Mouse (Mus musculus): ENCODE measurements around the gene Zfx. TPM values are rescaled to one million over a fixed set of nuclear protein-coding genes. Genes with fewer than 3 reads are reported as not detected.

The Zfx gene
- total RNA-seq (2021): 10 to 100 TPM; 24.9 to 29.0 TPM

GRCm38 (mm10) chrX:94123059-94123839, at the start of gene Zfx:
Gene Zfx, minus strand, starts transcription at chrX:94123702.
- DNase-seq: peak; percentile 53 to 79
- intact Hi-C loops (cut with DNase I): loop anchor here (2.0 to 5.0 kb wide), 3 partner anchors 54 to 114 kb away; no protein-coding TSS in a partner anchor

DNA sequence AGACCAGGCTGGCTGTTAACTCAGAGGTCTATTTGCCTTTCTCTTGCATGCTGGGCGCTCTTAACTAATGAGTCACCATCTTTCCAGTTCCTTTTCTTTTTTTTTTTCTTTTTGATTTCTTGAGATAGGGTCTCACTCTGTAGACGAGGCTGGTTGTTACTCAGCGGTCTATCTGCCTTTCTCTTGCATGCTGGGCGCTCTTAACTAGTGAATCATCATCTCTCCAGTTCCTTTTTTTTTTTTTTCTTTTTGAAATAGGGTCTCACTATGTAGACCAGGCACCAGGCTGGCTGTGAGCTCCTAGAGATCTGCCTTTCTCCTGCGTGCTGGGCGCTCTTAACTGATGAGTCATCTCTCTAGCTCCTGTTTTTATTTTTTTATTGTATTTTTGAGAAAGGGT, 45.8 kb upstream of the Zfx start:
- intact Hi-C loops (cut with DNase I): no loop called here
- DNase-seq: no peak

DNA sequence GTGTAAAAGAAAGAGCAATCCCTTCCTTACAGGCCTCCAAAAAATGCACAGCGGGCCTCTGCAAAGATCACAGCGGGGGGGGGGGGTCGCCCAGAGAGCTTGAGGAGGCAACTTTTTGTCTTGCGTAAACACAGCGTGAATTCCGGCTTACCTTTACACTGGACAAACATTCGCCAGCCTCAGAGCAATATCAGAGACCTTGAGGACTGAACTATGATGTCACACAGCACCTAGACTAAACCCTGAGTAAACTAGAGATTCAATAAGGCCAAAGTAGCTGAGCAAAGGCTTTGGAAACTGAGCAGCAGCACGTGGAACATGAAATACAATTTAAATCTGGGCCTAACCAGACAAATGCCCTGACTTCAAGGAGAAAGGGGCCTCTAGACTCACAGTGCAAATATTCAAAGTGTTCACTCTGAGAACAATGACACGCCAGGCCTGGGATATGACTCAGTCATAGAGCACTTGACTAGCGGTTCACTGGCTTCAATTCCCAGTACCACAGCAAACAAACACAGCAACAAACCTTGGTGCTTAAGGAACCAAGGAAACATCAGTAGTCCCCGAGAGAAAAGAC, 28.8 kb upstream of the Zfx start:
- intact Hi-C loops (cut with DNase I): no loop called here
- no peak for DNase-seq

GRCm38 (mm10) chrX:94150471-94150870, 27.0 kb upstream of the Zfx start:
- intact Hi-C loops (cut with DNase I): no loop called here
- DNase-seq: no peak

DNA sequence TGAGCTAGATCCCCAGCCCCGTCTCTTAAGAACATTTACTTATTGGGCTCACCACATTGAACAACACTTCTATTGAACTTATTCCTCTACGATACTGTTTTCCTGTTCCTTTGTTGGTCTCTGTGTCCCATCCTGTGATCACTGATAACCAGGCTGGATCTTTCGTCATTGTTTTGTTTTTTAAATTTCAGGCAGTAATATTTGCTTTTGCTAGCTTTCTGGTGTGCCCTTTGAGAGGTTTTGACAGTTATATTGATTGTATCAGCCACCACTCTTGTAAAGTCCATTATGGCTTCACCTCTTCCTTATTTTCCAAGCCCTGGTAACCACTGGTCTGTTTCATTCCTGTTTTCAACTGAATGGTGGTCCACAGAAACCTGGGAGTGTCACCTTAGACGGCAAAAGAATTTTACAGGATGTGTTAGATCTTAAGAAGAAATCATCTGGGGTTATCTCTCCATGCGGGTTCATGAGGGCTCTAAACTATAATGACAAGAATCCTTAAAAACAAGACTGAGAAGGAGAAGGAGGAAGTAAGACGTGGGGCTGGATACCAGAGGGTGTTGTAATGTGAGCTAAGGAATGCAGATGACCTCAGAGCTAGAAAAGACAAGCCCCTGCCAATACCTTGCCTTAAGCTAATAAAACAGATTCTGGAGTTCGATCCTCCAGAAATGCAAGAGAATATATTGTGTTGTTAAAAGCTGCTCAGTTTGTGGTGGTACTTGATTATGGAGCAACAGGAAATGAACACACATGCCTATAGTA, 18.7 kb upstream of the Zfx start:
- DNase-seq: no peak
- intact Hi-C loops (cut with DNase I): no loop called here

DNA sequence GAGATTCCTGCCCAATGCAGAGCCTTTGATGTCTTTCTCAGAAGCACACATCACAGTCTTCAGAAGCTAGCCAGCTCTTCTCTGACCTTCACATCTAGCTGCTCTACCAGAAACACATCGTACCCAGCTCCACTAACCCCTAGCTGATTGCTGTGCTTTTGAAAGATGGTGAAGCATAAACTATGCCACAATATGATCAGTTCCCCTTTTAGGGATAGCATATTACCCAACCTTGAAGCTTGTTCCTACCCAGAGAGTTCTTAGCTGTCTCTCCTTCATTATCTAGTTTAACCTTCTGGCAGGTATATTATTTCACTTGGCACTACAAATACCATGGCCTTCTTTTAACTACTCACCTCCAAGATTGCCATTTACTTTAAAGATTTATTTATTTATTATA, 16.6 kb upstream of the Zfx start:
- DNase-seq: no peak
- intact Hi-C loops (cut with DNase I): no loop called here

DNA sequence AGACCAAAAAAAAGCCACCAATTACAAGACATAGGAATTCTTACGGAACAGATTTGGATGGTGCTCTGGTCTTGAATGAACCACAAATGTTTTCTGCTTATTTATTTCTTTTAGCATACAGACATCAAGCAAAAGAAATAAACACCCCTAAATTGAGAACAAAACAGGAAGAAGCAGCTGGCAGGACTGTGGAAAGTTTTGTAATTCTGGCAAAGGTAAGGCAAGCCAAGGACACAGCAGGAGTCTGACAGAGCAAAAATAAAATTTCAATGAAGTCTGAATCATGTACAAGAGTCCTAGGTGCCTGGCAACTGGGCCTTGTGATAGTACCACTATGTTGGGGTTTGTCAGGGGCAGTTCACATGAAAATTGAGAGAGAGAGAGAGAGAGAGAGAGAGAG, 14.8 kb upstream of the Zfx start:
- intact Hi-C loops (cut with DNase I): no loop called here
- DNase-seq: no peak

- no peak for DNase-seq
- intact Hi-C loops (cut with DNase I): no loop called here
Measured at GRCm38 (mm10) chrX:94135084-94135483, 11.6 kb upstream of the Zfx start.

DNA sequence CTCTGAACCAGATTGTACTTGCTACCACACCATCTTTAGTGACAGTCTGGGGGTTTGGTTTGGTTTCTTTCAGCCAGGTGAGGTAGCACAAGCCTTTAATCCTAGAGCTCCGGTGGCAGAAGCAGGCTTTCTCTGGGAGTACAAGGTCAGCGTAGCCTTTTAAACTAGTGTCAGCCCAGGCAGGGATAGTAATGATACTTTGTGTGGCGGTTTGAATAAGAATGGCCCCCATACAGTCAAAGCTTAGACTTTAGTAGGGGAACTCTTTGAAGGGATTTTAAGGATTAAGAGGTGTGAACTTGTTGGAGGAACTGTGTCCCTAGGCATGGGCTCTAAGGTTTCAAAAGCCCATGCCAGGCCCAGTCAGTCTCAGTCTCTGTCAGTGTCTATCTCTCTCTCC, 10.0 kb upstream of the Zfx start:
- DNase-seq: no peak
- intact Hi-C loops (cut with DNase I): no loop called here

DNA sequence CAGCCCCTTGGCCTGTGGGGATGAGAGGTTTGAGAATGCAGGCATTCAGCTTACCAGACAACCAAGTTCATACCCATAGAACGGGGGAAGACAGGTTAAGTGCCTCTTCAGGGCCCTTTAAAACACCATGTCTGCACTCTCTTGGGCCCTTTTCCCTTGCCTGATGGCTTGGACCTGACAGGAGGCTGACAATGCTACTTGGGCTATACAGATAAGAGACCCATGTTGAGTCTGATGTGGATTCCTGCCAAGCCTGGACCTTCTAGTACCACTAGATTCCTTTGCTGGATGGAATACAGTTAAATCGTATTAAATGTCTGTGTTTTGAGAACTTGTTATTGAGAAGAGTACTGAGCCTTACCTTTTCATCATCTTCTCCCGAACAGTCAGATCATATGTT, 8.7 kb upstream of the Zfx start:
- intact Hi-C loops (cut with DNase I): no loop called here
- DNase-seq: no peak

DNA sequence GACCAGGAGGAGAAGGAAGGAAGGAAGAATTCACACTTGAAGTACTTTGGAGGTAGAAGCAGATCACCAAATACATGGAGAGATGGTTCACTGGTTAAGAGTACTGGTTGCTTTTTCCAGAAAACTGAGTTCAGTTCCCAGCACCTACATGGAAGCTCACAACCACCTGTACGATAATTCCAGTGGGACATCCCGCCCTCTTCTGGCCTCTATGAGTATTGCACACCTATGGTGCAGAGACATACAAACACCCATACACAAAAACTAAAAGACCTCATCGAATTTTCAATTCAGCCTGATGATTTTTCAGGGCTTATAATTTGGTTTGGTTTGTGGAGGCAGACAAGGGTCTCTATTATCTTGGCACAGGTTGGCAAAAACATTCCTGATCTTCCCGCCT, 6.2 kb upstream of the Zfx start:
- no peak for DNase-seq
- intact Hi-C loops (cut with DNase I): no loop called here

DNA sequence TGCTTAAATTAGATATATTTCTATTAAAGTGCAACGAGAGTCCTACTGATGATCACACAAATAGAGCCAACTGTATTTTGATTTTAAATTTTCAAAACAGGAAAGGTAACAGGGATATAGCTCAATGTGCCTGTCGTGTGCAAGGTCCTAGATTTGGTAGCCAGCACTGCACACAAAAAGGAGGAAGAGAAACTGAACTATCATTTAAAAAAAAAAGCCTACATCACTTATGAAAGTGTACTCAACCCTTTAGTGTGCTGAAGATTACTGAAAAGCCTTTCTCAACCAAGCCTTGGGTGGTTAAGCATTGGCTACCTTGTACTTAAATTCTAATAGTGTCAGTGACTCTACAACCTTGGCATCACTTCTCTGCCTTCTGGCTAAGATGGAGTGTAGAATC, 2.4 kb upstream of the Zfx start:
- DNase-seq: no peak
- intact Hi-C loops (cut with DNase I): no loop called here

GRCm38 (mm10) chrX:94122709-94123058, 818 bp downstream of the Zfx start:
- intact Hi-C loops (cut with DNase I): loop anchor here (2.0 to 5.0 kb wide), 3 partner anchors 54 to 115 kb away; no protein-coding TSS in a partner anchor
- DNase-seq: no peak

- intact Hi-C loops (cut with DNase I): loop anchor here (2.0 to 5.0 kb wide), 3 partner anchors 55 to 115 kb away; no protein-coding TSS in a partner anchor
Measured at GRCm38 (mm10) chrX:94121866-94122708, 1.4 kb downstream of the Zfx start.

DNA sequence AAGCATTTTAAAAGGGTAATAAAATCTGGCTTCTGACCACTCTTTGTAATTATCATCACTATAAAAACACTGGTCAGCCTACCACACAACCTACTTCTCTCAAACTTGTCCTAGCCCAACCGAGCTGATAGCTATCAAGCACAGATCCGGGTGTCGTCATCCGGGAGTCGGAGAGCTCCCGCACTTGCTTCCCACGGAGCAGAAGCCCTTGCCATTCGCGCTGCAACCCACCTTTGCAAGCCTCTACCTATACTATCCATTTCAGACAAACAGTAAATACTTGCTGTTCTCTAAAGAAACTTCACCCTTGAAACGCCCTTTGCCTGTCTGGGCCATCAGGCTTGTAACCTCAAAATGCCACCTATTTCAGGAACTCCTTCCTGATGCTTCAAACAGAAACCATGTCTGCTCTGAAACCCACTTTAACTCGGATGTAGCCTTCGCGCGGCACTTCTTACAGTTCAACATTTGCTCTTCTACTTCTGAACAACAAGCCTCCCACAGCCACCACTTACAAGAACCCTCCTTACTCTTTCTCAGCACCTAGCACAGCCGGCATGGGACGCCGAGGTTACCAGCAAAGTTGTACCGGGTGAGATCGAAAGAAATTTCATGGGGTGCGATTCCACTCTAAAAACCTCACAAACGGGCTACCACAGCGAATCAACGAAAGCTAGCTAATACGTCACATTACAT, 2.2 kb downstream of the Zfx start:
- DNase-seq: peak; percentile 13 to 15
- intact Hi-C loops (cut with DNase I): loop anchor here (5.0 kb wide), 2 partner anchors 64 to 116 kb away; no protein-coding TSS in a partner anchor

More at GRCm38 (mm10) chrX:94121866-94122708, 1.4 kb downstream of the Zfx start:
- DNase-seq: peak; percentile 73 to 83

GRCm38 (mm10) chrX:94118350-94118749, 5.2 kb downstream of the Zfx start:
- DNase-seq: no peak
- intact Hi-C loops (cut with DNase I): no loop called here

- intact Hi-C loops (cut with DNase I): no loop called here
- no peak for DNase-seq
Measured at GRCm38 (mm10) chrX:94115882-94116281, 7.6 kb downstream of the Zfx start.

DNA sequence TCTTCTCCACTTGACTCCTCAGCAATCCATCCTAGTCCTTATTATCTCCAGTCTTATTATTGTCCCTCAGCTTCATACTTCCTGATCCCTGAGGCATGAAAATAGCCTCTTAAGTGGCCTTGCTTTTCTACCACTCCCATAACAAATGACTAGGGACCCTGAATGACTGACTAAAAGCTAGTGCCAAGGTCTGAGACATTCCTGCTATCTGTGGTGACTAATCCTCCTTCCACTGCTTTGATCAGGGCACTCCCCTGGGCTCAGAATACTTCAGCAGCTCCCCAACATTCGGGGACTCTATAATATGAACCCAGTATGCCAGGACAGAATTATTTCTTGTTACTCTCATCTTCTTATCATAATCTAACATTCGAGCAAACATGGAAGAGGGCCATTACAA, 17.5 kb downstream of the Zfx start:
- DNase-seq: no peak
- intact Hi-C loops (cut with DNase I): no loop called here

- no peak for DNase-seq
- intact Hi-C loops (cut with DNase I): no loop called here
Measured at GRCm38 (mm10) chrX:94102938-94103337, 20.6 kb downstream of the Zfx start.

GRCm38 (mm10) chrX:94100561-94100960, 22.9 kb downstream of the Zfx start:
- DNase-seq: no peak
- intact Hi-C loops (cut with DNase I): no loop called here
